Mouse (Mus musculus) megakaryocyte, embryonic 14.5 days (primary cell): ENCODE data around the gene Dytn. TPM values are rescaled to one million over a fixed set of nuclear protein-coding genes. Genes with fewer than 3 reads are reported as not detected.

Experiments used
- H3K27me3 ChIP-seq: replicated peaks from 2 replicates; pipeline ENCODE3; 2012; ENCODE audit warnings: inconsistent platforms
- H3K36me3 ChIP-seq: replicated peaks from 2 replicates; pipeline ENCODE3; 2012; ENCODE audit warnings: low read length, inconsistent platforms, mixed read lengths
- H3K4me1 ChIP-seq: 2 replicates; pipeline ENCODE4 v1.6.1; 2012; ENCODE audit warnings: inconsistent platforms
- H3K4me3 ChIP-seq: replicated peaks from 2 replicates; pipeline ENCODE3; 2012; ENCODE audit warnings: moderate library complexity, mild to moderate bottlenecking, inconsistent platforms
- H3K9me3 ChIP-seq: 2 replicates; pipeline ENCODE4 v1.6.1; 2012; ENCODE audit warnings: inconsistent platforms
- FLI1 ChIP-seq: IDR thresholded peaks from 2 replicates; pipeline ENCODE4 v1.6.1; 2012; ENCODE audit warnings: low read length, inconsistent platforms, mixed read lengths
- GATA1 ChIP-seq: IDR thresholded peaks from 3 replicates; pipeline ENCODE4 v1.6.1; 2012; ENCODE audit warnings: mixed read lengths, low read length, inconsistent platforms, borderline replicate concordance
- polyA plus RNA-seq: library from polyadenylated mRNA; stranded (reverse); fragments of >175 nt; gene quantifications from 2 replicates; pipeline ENCODE4 v1.2.3, GENCODE M21; 2012; ENCODE audit warnings: low replicate concordance; ENCODE audit not compliant: insufficient read depth

The Dytn gene
- not detected in 2 replicates for polyA plus RNA-seq

DNA sequence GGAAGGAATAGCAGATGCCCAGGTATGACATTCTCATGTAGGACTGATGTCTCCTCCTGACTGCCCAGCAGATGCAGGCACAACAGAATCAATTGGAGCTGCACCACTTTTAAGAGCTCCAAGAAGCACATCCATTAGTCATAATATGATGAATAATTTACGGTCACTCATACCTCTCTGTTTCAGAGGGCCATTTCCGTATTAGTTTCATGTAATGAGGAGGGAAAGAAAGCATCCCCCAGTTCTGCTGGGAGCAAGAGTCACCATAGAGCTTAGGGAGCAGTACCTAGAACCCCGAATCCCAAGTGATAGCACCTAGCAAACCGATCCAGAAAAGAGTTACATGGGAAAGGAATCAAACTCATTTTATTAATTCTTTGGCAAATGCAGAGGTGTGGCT lies at the start of gene Dytn:
Dytn (minus strand) TSS at position 101 of the 400 bp plus-strand sequence.
- Histone ChIP-seq H3K4me1 (no peaks in the 10 kb centered on the region), H3K27me3 (peaks cover 2% of the 10 kb centered on the region), H3K9me3 (no peaks in the 10 kb centered on the region), H3K36me3 (no peaks in the 10 kb centered on the region), H3K4me3 (no peak within 1 kb of the TSS)
- TF ChIP-seq FLI1 = no peak
- TF ChIP-seq GATA1 = no peak

DNA sequence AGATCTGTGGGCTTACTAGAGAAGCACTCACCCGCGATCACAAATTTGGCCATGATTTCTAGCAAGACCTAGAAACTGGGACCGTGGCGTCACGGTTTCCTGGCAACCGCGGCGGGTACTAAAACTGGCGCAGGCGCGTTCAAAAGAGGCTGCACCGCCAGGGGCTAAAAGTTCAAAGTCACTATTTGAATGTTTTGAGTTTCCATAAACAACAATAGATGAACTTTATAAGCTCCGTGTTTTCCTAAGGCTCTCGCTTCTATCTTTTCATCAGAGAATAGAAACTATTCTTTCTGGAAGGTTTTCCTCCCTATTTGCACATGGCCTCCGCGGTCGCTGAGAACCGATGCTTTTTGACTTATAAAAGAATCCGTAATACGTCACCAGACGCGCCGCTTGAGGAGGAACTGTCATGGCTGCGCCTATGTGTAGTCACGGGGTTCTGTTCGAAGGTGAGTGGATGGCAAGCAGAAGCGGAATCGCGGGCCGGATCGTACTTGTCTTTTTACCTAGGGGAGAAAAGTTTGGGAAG lies 43.6 kb upstream of the Dytn start, which contains the start of the genes Mdh1b and Fastkd2:
Mdh1b (minus strand) TSS at position 79 of the 532 bp plus-strand sequence.
Fastkd2 (plus strand) TSS at position 375 of the 532 bp plus-strand sequence.
- H3K27me3 ChIP-seq = no peaks in the 10 kb centered on the region
- no peaks in the 10 kb centered on the region for H3K36me3 ChIP-seq
- peaks cover 23% of the 10 kb centered on the region for H3K4me1 ChIP-seq
- peak within 1 kb of the TSS; percentile 93 for H3K4me3 ChIP-seq
- TF ChIP-seq FLI1 (no peak), GATA1 (no peak)
- no peaks in the 10 kb centered on the region for H3K9me3 ChIP-seq

DNA sequence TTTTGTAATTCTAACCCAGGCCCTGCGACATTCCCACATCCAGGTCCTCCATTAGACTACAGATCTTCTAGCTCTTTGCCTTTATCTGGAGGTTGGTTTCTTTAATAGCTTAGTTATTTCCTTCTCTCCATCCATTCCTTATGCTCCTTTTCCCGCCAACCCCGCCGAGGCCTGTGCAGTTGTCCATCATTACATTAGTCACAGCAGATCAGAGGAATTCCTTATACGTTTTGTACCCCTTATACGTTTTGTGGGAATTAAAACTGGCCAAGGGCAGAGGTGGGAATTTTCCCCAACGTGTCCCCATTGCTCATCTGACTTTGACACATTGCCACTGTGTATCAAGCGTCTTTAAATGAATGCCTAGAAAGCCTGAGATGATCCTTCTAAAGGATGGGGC lies 43.1 kb upstream of the Dytn start:
- Histone ChIP-seq H3K4me1 (peaks cover 23% of the 10 kb centered on the region), H3K4me3 (peak overlapping the region; percentile 93)
- no peak for TF ChIP-seq FLI1
- no peak for TF ChIP-seq GATA1

DNA sequence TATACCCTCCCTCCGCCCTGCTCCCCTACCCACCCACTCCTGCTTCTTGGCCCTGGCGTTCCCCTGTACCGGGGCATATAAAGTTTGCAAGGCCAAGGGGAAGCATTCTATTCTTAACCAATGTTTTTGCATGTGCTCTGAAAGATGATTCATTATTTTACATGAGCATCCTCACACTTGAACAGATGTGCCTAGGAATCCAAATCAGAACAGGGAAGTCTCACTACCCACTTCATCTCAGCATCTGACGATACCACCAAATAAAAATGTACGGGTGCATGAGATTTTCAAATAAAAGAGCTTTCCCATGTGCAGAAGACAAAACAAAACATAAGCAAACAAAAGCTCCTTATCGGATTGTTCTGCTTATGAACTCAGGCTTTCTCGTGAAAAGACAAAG lies 33.4 kb upstream of the Dytn start:
- H3K4me1 ChIP-seq = no peaks in the 10 kb centered on the region

More for the DNA sequence above, 43.1 kb upstream of the Dytn start:
- H3K27me3 ChIP-seq = peaks cover under 1% of the 10 kb centered on the region
- no peaks in the 10 kb centered on the region for H3K9me3 ChIP-seq
- H3K36me3 ChIP-seq = no peaks in the 10 kb centered on the region

DNA sequence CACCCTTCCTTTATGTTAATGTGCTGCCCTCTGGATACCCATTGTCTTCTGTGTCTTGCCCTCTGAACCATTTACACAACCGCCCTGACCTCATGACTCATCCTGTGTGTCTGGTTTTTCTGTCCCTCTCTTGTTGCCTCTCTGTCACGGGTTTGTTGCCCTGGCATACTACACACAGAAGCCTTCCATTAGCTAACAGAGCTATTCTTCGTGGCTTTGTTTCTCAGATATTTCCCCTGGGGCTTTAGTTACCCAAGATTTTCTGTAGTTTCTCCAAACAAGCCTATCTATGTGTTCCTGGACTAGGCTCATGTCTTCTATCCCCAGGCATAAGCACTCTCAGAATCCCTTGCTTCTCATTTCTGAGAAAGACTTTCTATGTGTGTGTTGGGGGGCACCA lies 22.1 kb upstream of the Dytn start:
- Histone ChIP-seq H3K9me3 (peaks cover 5% of the 10 kb centered on the region; the same call in 1 of the 2 replicates), H3K36me3 (no peaks in the 10 kb centered on the region), H3K27me3 (no peaks in the 10 kb centered on the region), H3K4me3 (no peak overlapping the region), H3K4me1 (no peaks in the 10 kb centered on the region)
- TF ChIP-seq FLI1 = no peak
- TF ChIP-seq GATA1 = no peak

More for the DNA sequence above, 33.4 kb upstream of the Dytn start:
- Histone ChIP-seq H3K27me3 (peaks cover 17% of the 10 kb centered on the region), H3K36me3 (no peaks in the 10 kb centered on the region), H3K4me3 (no peak overlapping the region), H3K9me3 (peaks cover 4% of the 10 kb centered on the region; the same call in 1 of the 2 replicates)
- TF ChIP-seq FLI1 = no peak
- no peak for TF ChIP-seq GATA1

DNA sequence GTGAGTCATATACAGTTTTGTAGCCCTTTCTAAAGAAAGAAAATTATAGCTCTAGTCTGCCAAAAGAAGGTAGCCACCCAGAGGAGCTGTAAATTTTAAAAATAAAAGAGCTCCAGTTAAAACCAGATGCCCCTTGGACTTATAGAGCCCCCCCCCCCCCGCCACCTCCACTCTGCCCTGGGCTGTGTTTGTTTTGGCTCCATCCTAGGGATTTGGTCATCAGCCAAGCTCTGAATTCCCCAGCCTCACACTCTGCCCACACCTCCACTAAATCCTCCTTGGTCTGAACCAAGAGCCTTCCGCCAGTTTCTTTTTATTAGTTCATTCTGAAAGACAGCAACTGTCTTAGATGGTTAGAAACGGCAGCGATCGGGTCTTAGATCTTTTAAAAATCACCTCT lies 19.0 kb upstream of the Dytn start:
- Histone ChIP-seq H3K36me3 (no peaks in the 10 kb centered on the region), H3K4me1 (no peaks in the 10 kb centered on the region), H3K4me3 (no peak overlapping the region), H3K27me3 (no peaks in the 10 kb centered on the region), H3K9me3 (peaks cover 5% of the 10 kb centered on the region; the same call in 1 of the 2 replicates)
- no peak for TF ChIP-seq FLI1
- TF ChIP-seq GATA1 = no peak

DNA sequence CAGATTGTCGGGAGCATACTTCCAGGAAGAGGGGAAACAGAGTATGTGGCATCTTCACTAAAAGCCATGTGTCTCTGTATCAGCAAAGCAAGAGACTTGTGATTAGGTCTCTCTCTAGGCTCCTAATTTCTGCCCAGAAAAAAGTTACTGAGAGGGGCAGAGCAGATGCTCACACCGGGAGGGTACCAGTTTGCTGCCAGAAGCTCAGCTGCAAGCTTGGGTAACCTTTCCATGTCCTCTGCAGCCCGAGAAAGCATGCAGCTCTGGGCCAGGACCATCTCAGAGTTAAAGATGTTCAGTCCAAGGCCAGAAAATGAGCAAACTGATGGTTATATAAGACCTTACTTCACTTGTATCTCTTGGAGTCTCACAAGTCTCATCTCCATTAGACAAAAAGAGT lies 10.1 kb upstream of the Dytn start:
- H3K4me1 ChIP-seq = no peaks in the 10 kb centered on the region
- TF ChIP-seq GATA1 (no peak), FLI1 (no peak)
- no peaks in the 10 kb centered on the region for H3K9me3 ChIP-seq
- H3K27me3 ChIP-seq = no peaks in the 10 kb centered on the region
- no peaks in the 10 kb centered on the region for H3K36me3 ChIP-seq
- no peak overlapping the region for H3K4me3 ChIP-seq

DNA sequence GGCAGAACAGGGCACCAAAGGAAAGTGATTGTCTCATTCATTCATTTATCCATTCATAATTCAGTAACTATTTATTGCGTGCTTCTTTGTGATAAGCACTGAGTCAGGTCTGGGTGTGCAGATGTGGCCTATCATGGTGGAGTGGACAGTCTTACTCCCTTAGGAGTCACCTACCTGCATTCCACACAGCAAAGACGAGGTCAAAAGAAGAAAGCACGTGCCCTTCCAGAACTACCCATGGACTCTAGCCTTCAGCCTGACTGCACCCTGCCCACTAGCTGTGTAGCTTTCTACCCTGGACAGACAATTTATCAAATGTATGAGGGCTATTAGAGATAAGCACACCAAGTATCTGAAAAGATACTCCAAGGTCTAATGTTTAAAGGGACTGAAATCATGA lies 10.8 kb downstream of the Dytn start:
- H3K4me1 ChIP-seq = no peaks in the 10 kb centered on the region
- peaks cover 2% of the 10 kb centered on the region for H3K27me3 ChIP-seq
- no peaks in the 10 kb centered on the region for H3K9me3 ChIP-seq
- no peak overlapping the region for H3K4me3 ChIP-seq
- no peaks in the 10 kb centered on the region for H3K36me3 ChIP-seq
- no peak for TF ChIP-seq GATA1
- TF ChIP-seq FLI1 = no peak

GRCm38 (mm10) chr1:63668852-63669160 lies 17.9 kb downstream of the Dytn start:
- Histone ChIP-seq H3K27me3 (peaks cover 18% of the 10 kb centered on the region), H3K4me1 (peaks cover 6% of the 10 kb centered on the region; the same call in 1 of the 2 replicates), H3K9me3 (0 out of 2 replicates have a peak, but pooled peaks cover 3% of the 10 kb centered on the region), H3K36me3 (no peaks in the 10 kb centered on the region), H3K4me3 (peak overlapping the region; percentile 7)
- TF ChIP-seq GATA1 (no peak), FLI1 (no peak)

DNA sequence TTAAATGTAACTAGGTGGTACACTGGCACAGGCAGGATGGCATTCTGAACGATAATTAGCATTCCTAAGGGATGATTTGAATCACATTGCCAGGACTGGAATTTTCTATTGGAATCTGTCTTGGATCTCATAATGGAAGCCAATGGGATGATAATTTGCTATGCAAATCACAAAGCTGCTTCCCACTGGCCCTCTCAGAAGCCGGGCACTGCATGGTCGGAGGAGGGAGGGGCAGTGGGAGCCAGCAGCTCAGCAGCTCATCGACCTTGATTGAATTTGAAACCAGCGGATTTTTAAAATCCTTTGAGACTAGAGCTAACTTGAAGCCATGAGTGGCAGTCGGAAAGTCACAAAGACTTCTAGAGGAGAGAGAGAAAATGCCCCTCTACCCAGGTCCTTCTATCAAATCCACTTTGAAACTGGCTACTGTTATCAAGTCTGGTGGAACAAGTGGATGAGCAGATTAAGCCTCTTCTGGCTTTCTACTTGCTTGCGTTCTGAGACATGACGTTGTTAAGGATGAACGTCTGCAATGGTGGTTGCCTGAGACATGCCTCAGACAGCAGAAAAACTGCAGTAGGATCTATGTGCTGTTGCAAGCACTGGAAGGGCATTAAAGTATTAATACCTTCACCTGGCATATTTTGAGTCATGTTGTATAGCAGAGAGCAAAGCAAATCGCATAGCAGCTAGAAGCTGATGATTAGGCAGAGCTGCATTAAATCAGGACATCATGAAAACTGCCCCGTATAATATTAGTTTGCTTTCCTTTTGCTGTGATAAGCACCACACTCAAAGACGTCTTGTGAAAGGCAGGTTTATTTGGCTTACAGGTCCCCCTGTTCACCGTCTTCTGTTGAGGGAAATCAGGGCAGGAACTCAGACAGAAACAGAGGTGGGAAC lies 18.5 kb downstream of the Dytn start:
- Histone ChIP-seq H3K9me3 (0 out of 2 replicates have a peak, but pooled peaks cover 3% of the 10 kb centered on the region), H3K4me3 (peak overlapping the region; percentile 7), H3K27me3 (peaks cover 18% of the 10 kb centered on the region), H3K36me3 (no peaks in the 10 kb centered on the region), H3K4me1 (peaks cover 6% of the 10 kb centered on the region; the same call in 1 of the 2 replicates)
- TF ChIP-seq FLI1 = no peak
- TF ChIP-seq GATA1 = no peak
